Mouse (Mus musculus): ENCODE results near the gene Plod2. TPM values are rescaled to one million over a fixed set of nuclear protein-coding genes. Genes with fewer than 3 reads are reported as not detected.

The Plod2 gene
- polyA plus RNA-seq, 1 experiment: 79.7 TPM

DNA sequence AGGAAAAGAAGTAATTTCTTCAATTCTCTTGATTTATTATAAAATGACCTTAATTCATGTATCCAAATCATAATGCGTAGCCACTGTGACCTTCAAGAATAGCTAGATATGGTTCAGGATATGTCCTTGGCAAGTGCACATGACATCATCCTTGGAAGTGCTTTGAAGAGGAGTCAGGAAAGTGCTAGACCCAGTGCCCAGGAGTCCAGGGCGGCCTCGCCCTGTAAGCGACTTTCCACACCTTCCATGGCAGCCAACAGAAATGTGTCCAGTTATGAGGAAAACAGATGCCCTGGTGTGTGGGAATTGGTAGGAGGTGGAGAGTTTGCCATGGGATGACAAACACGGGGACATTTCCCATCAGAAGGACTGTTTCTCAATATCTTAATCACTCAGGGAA, 47.0 kb downstream of the Plod2 start:
- no peaks in the 10 kb centered on the region for H3K9me3 ChIP-seq (replicated peaks; ENCODE audit: control insufficient read depth, insufficient read depth, low read length, poor library complexity, severe bottlenecking)
- no peaks in the 10 kb centered on the region for H3K27me3 ChIP-seq (ENCODE audit: control insufficient read depth, insufficient read depth, low read length, poor library complexity, severe bottlenecking)
- no peak overlapping the region for H3K4me3 ChIP-seq (ENCODE audit: low read depth, low read length)
- no peak overlapping the region for H3K9ac ChIP-seq (ENCODE audit: low read depth, poor library complexity, severe bottlenecking)
- no peak overlapping the region for H3K27ac ChIP-seq (ENCODE audit: insufficient read depth, low read length)
- no peaks in the 10 kb centered on the region for H3K4me1 ChIP-seq (ENCODE audit: control insufficient read depth, insufficient read depth, low read length)
- TF ChIP-seq POLR2A (IDR thresholded peaks at IDR 0.05; ENCODE audit: insufficient read depth, low read length) (no peak), CTCF (IDR thresholded peaks at IDR 0.05; ENCODE audit: low read depth, low read length) (no peak), EP300 (IDR thresholded peaks at IDR 0.05; ENCODE audit: insufficient read depth, low read depth, low read length) (no peak)
- no peaks in the 10 kb centered on the region for H3K36me3 ChIP-seq (ENCODE audit: control insufficient read depth, insufficient read depth, low read length, poor library complexity, severe bottlenecking)

DNA sequence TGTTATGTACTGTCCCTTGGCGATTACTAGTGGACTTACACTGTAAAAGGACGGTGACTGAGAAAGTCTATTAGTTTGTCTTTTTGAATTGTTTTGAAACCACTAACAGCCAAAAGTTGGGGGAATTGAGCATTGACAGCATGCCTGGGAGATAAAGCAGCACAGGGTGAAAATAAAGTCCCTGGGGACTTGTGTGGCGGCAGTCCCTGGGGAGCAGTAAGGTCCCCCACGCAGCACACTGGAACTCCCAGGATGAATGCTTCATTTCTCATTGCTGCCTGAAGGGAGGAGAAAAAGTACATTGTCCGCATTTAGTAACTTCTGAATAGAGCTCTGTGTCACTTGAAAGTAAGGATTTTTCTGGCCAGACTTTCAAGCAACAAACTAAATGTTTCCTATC, 49.5 kb downstream of the Plod2 start:
- no peak for TF ChIP-seq EP300 (IDR thresholded peaks at IDR 0.05; ENCODE audit: insufficient read depth, low read depth, low read length)
- no peak for TF ChIP-seq CTCF (IDR thresholded peaks at IDR 0.05; ENCODE audit: low read depth, low read length)
- TF ChIP-seq POLR2A (IDR thresholded peaks at IDR 0.05; ENCODE audit: insufficient read depth, low read length): no peak
- H3K4me3 ChIP-seq (ENCODE audit: low read depth, low read length): no peak overlapping the region
- H3K9me3 ChIP-seq (replicated peaks; ENCODE audit: control insufficient read depth, insufficient read depth, low read length, poor library complexity, severe bottlenecking): no peaks in the 10 kb centered on the region
- no peaks in the 10 kb centered on the region for H3K27me3 ChIP-seq (ENCODE audit: control insufficient read depth, insufficient read depth, low read length, poor library complexity, severe bottlenecking)
- no peaks in the 10 kb centered on the region for H3K36me3 ChIP-seq (ENCODE audit: control insufficient read depth, insufficient read depth, low read length, poor library complexity, severe bottlenecking)
- no peaks in the 10 kb centered on the region for H3K4me1 ChIP-seq (ENCODE audit: control insufficient read depth, insufficient read depth, low read length)
- no peak overlapping the region for H3K27ac ChIP-seq (ENCODE audit: insufficient read depth, low read length)
- no peak overlapping the region for H3K9ac ChIP-seq (ENCODE audit: low read depth, poor library complexity, severe bottlenecking)

DNA sequence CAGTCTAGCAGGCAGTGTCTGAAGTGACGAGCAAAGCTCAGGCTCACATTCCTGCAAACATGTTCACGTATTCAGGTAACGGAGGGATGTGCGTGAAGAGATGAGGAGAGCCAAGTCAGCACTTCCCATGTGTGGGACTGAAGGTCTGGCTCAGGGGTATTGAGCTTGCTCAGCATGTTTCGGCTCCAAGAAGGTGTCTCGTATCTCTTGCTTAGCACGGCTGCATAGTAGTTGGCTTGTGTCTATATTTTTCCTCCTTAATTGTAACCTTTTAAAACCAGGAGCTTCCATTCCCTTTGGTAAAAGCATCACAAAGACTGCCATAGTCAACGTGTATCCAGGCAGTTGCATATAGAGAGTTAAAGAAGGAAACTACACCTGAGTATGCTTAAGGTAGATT, 50.7 kb downstream of the Plod2 start:
- Histone ChIP-seq H3K9ac (ENCODE audit: low read depth, poor library complexity, severe bottlenecking) (no peak overlapping the region), H3K4me3 (ENCODE audit: low read depth, low read length) (no peak overlapping the region), H3K9me3 (replicated peaks; ENCODE audit: control insufficient read depth, insufficient read depth, low read length, poor library complexity, severe bottlenecking) (no peaks in the 10 kb centered on the region), H3K27ac (ENCODE audit: insufficient read depth, low read length) (no peak overlapping the region), H3K36me3 (ENCODE audit: control insufficient read depth, insufficient read depth, low read length, poor library complexity, severe bottlenecking) (no peaks in the 10 kb centered on the region), H3K27me3 (ENCODE audit: control insufficient read depth, insufficient read depth, low read length, poor library complexity, severe bottlenecking) (no peaks in the 10 kb centered on the region), H3K4me1 (ENCODE audit: control insufficient read depth, insufficient read depth, low read length) (no peaks in the 10 kb centered on the region)
- no peak for TF ChIP-seq EP300 (IDR thresholded peaks at IDR 0.05; ENCODE audit: insufficient read depth, low read depth, low read length)
- no peak for TF ChIP-seq CTCF (IDR thresholded peaks at IDR 0.05; ENCODE audit: low read depth, low read length)
- TF ChIP-seq POLR2A (IDR thresholded peaks at IDR 0.05; ENCODE audit: insufficient read depth, low read length): no peak

DNA sequence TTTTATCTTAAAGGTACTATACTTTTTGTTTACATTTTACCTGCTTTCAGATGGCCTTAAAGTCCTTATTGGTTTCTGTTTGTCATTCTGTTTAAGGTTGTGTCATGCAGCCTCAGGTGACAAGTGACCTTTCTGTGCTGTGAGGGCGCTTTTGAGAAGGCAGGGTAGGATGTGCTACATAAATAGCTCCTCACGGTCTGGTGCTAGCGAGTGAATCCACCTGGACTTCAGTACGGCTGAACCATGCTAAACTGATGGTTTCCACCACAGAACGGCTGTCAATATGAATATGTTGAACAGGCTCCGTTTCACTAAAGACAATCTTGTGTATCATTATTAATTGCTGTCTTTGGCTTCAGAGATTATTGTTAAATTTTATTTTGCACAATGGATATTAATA, 52.5 kb downstream of the Plod2 start:
- TF ChIP-seq CTCF (IDR thresholded peaks at IDR 0.05; ENCODE audit: low read depth, low read length) (no peak), EP300 (IDR thresholded peaks at IDR 0.05; ENCODE audit: insufficient read depth, low read depth, low read length) (no peak), POLR2A (IDR thresholded peaks at IDR 0.05; ENCODE audit: insufficient read depth, low read length) (no peak)
- no peak overlapping the region for H3K27ac ChIP-seq (ENCODE audit: insufficient read depth, low read length)
- no peaks in the 10 kb centered on the region for H3K9me3 ChIP-seq (replicated peaks; ENCODE audit: control insufficient read depth, insufficient read depth, low read length, poor library complexity, severe bottlenecking)
- no peak overlapping the region for H3K4me3 ChIP-seq (ENCODE audit: low read depth, low read length)
- H3K27me3 ChIP-seq (ENCODE audit: control insufficient read depth, insufficient read depth, low read length, poor library complexity, severe bottlenecking): no peaks in the 10 kb centered on the region
- H3K9ac ChIP-seq (ENCODE audit: low read depth, poor library complexity, severe bottlenecking): no peak overlapping the region
- no peaks in the 10 kb centered on the region for H3K36me3 ChIP-seq (ENCODE audit: control insufficient read depth, insufficient read depth, low read length, poor library complexity, severe bottlenecking)
- no peaks in the 10 kb centered on the region for H3K4me1 ChIP-seq (ENCODE audit: control insufficient read depth, insufficient read depth, low read length)

DNA sequence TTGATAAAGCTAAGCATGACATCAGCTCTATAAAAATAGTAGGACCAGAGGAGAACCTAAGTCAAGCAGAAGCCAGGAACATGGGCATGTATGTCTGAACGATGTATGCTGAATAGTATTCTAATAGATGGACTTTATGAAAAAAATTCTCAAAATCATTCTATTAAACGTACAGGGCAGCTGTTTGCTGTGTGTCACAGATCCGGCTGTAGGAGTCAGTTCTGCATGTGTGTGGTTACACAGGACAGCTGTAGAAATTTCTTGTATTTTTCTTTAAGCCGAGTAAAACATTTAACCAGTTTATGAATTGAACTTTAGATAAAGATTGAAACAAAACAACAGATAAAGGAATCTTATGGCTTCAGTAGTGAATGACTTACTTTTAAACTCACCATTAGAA, 53.3 kb downstream of the Plod2 start:
- H3K9me3 ChIP-seq (replicated peaks; ENCODE audit: control insufficient read depth, insufficient read depth, low read length, poor library complexity, severe bottlenecking): no peaks in the 10 kb centered on the region
- TF ChIP-seq EP300 (IDR thresholded peaks at IDR 0.05; ENCODE audit: insufficient read depth, low read depth, low read length) (no peak), POLR2A (IDR thresholded peaks at IDR 0.05; ENCODE audit: insufficient read depth, low read length) (no peak), CTCF (IDR thresholded peaks at IDR 0.05; ENCODE audit: low read depth, low read length) (no peak)
- H3K27ac ChIP-seq (ENCODE audit: insufficient read depth, low read length): no peak overlapping the region
- no peaks in the 10 kb centered on the region for H3K4me1 ChIP-seq (ENCODE audit: control insufficient read depth, insufficient read depth, low read length)
- H3K9ac ChIP-seq (ENCODE audit: low read depth, poor library complexity, severe bottlenecking): no peak overlapping the region
- H3K4me3 ChIP-seq (ENCODE audit: low read depth, low read length): no peak overlapping the region
- H3K27me3 ChIP-seq (ENCODE audit: control insufficient read depth, insufficient read depth, low read length, poor library complexity, severe bottlenecking): no peaks in the 10 kb centered on the region
- H3K36me3 ChIP-seq (ENCODE audit: control insufficient read depth, insufficient read depth, low read length, poor library complexity, severe bottlenecking): no peaks in the 10 kb centered on the region

DNA sequence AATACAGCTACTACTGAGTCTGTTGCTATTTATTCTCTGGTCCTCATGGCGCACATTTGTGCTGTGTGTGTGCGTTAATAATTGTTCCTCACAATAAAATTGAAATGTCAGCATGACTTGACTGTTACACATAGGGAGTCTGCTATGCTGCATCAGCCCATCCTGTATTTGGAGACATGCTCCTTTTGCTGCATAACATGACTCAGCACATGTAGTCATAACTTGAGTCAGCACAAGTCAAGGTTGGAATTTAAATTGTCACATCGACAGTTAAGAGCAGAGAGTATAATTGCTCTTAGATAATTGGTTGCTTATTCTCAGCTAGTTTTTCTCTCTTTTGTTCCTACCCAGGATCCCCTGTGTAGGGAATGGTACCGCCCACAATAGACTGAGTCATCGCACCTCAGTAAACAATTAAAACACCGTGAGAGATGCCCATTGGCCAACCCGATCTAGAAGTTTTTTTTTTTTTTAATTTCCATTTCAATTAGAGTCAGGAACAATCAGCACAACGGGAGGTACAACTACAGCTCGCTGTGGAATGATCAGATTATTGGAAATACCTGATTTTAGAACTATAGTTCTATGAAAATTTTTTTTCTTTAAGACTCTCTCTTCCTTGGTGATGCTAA, 55.0 kb downstream of the Plod2 start:
- H3K9me3 ChIP-seq (replicated peaks; ENCODE audit: control insufficient read depth, insufficient read depth, low read length, poor library complexity, severe bottlenecking): no peaks in the 10 kb centered on the region
- H3K27ac ChIP-seq (ENCODE audit: insufficient read depth, low read length): no peak overlapping the region
- H3K27me3 ChIP-seq (ENCODE audit: control insufficient read depth, insufficient read depth, low read length, poor library complexity, severe bottlenecking): no peaks in the 10 kb centered on the region
- H3K9ac ChIP-seq (ENCODE audit: low read depth, poor library complexity, severe bottlenecking): no peak overlapping the region
- H3K4me3 ChIP-seq (ENCODE audit: low read depth, low read length): no peak overlapping the region
- TF ChIP-seq CTCF (IDR thresholded peaks at IDR 0.05; ENCODE audit: low read depth, low read length) (no peak), EP300 (IDR thresholded peaks at IDR 0.05; ENCODE audit: insufficient read depth, low read depth, low read length) (no peak), POLR2A (IDR thresholded peaks at IDR 0.05; ENCODE audit: insufficient read depth, low read length) (no peak)
- H3K36me3 ChIP-seq (ENCODE audit: control insufficient read depth, insufficient read depth, low read length, poor library complexity, severe bottlenecking): no peaks in the 10 kb centered on the region
- H3K4me1 ChIP-seq (ENCODE audit: control insufficient read depth, insufficient read depth, low read length): no peaks in the 10 kb centered on the region
